Mouse (Mus musculus) C2C12 (cell line): ENCODE measurements around the gene Tspan10.

ENCODE experiments used
- CTCF ChIP-seq: IDR thresholded peaks from one replicate; pipeline ENCODE4 v1.5.1; 2011; ENCODE audit not compliant: control insufficient read depth, insufficient read depth, insufficient read length
- USF1 ChIP-seq: IDR thresholded peaks from one replicate; pipeline ENCODE4 v1.6.1; 2011; ENCODE audit warnings: low read depth, mild to moderate bottlenecking, control low read depth, moderate library complexity

DNA sequence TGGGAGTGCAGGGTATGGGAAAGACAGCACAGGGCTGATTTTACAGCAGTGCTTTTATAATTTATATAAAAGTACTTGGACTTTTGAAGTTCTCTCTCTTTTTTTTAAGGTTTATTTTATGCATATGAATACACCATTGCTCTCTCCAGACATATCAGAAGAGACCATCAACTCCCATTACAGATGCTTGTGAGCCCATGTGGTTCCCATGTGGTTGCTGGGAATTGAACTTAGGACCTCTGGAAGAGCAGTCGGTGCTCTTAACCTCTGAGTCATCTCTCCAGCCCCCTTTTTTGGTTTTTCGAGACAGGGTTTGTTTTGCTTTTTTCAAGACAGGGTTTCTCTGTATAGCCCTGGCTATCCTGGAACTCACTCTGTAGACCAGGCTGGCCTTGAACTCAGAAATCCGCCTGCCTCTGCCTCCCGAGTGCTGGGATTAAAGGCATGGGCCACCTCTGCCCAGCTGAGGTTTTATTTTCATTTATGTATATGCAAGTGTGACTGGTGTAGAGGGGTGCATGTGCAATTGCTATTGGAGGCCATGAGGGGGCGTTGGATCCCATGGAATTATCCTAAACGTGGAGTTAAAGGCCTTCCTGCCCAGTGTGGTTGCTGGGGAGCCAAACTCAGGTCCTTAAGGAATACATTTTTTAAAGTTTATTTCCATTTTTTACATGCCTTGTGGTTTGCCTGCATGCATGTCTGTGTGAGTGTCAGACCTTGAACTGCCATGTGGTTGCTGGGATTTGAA, 16.6 kb downstream of the Tspan10 start:
- TF ChIP-seq CTCF (no peak), USF1 (no peak)
